Mouse (Mus musculus) embryonic facial prominence, embryonic 12.5 days (tissue): Measurements from ENCODE around the gene Gm2a. TPM values are rescaled to one million over a fixed set of nuclear protein-coding genes. Genes with fewer than 3 reads are reported as not detected.
"Not testable (repeated sequence)": the region's sequence is repeated elsewhere in the genome, so short reads cannot be mapped to it uniquely, and the experiment has no call there.

Experiments used
- ATAC-seq: fragments of 200-750 bp; cut with Nextera tagmentation; 2 replicates; pipeline ENCODE4 v1.8.0; 2017; ENCODE audit not compliant: insufficient number of reproducible peaks, insufficient read depth, low FRiP score, low TSS enrichment
- H3K27ac ChIP-seq: fragments of 300-500 bp; sonication (generic); 2 replicates; pipeline ENCODE4 v1.5.1; 2016; ENCODE audit warnings: mild to moderate bottlenecking
- H3K27me3 ChIP-seq: fragments of 300-500 bp; sonication (generic); 2 replicates; pipeline ENCODE4 v1.6.1; 2016; ENCODE audit warnings: mild to moderate bottlenecking, moderate library complexity
- H3K36me3 ChIP-seq: fragments of 300-500 bp; sonication (generic); 2 replicates; pipeline ENCODE4 v1.6.1; 2016; ENCODE audit warnings: mild to moderate bottlenecking
- H3K4me1 ChIP-seq: fragments of 300-500 bp; sonication (generic); 2 replicates; pipeline ENCODE4 v1.6.1; 2016
- H3K4me2 ChIP-seq: fragments of 300-500 bp; sonication (generic); replicated peaks from 2 replicates; pipeline ENCODE4 v1.6.1; 2016; ENCODE audit warnings: mild to moderate bottlenecking, moderate library complexity
- H3K4me3 ChIP-seq: fragments of 300-500 bp; sonication (generic); 2 replicates; pipeline ENCODE4 v1.5.1; 2016; ENCODE audit warnings: mild to moderate bottlenecking
- H3K9ac ChIP-seq: fragments of 300-500 bp; sonication (generic); 2 replicates; pipeline ENCODE4 v1.6.1; 2016; ENCODE audit warnings: mild to moderate bottlenecking, moderate library complexity
- H3K9me3 ChIP-seq: fragments of 300-500 bp; sonication (generic); 2 replicates; pipeline ENCODE4 v1.6.1; 2016; ENCODE audit warnings: mild to moderate bottlenecking, moderate library complexity
- WGBS: fragments of 180-500 bp; shearing (Covaris S2); methylation state at CpG from one replicate; pipeline ENCODE4 v1.1.7; 2016; 5-methylcytosine and 5-hydroxymethylcytosine counted together
- polyA plus RNA-seq: library from polyadenylated mRNA; unstranded; fragments of >200 nt; fragmentation: Nextera tagmentation; extraction: Ambion mirVana; gene quantifications from 2 replicates; pipeline ENCODE4 v1.2.1, GENCODE M21; 2016

The Gm2a gene
- polyA plus RNA-seq, 1 experiment from 2014 or later: 13.0 TPM

DNA sequence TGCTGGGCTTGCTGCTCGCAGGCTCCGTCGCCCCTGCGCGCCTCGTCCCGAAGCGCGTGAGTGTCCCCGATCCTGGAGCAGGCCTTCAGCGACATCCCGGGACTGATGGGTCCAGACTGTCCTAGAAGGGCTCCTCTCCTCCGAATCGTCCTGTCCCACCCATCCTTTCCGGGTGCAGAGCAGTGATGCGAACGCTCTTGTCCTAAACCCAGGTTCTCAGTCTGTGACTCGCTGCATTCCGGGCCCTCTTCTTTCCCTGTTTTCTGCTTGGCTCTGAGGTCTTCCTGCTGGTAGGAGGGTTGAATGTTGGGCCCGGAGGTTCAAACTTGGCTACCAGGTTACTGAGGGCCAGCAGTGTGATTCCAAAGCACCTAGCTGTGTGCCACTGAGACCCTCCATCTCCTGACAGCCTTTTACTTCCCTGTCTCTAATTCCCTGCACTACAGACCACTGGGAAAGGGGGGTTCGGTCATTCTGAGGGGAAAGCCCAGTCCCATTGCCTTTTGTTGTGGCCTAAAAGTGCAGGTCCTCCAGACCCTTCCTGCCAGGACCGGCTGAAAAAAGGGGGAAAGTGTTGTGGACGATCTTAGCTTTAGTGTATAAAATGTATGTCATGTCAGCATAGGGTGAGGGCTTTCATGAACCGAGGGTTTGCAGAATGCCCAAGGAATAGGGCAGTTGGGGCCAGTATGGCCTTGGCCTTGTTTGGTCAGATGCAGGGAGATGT, 437 bp downstream of the Gm2a start:
- H3K9ac ChIP-seq: peak overlapping the region; percentile 52
- H3K4me3 ChIP-seq: peak overlapping the region; percentile 50
- H3K36me3 ChIP-seq: no peaks in the 10 kb centered on the region
- WGBS: 15% methylated on average over 24 of the region's 24 CpGs
- 0 out of 2 replicates have a peak, but pooled peaks cover 3% of the 10 kb centered on the region for H3K4me1 ChIP-seq
- no peaks in the 10 kb centered on the region for H3K27me3 ChIP-seq
- peak overlapping the region; percentile 68 for H3K4me2 ChIP-seq
- peak; percentile 10 for ATAC-seq
- H3K9me3 ChIP-seq: no peaks in the 10 kb centered on the region
- H3K27ac ChIP-seq: peak overlapping the region; percentile 32; the same call in 1 of the 2 replicates

GRCm38 (mm10) chr11:55099019-55099771, 1.3 kb downstream of the Gm2a start:
- no peak overlapping the region for H3K4me2 ChIP-seq
- no peak overlapping the region for H3K27ac ChIP-seq
- 0 out of 2 replicates have a peak, but pooled peaks cover 3% of the 10 kb centered on the region for H3K4me1 ChIP-seq
- H3K27me3 ChIP-seq: no peaks in the 10 kb centered on the region
- no peak overlapping the region for H3K4me3 ChIP-seq
- ATAC-seq: no peak
- no peaks in the 10 kb centered on the region for H3K9me3 ChIP-seq
- no peaks in the 10 kb centered on the region for H3K36me3 ChIP-seq
- H3K9ac ChIP-seq: no peak overlapping the region
- 88% methylated on average over 8 of the region's 8 CpGs for WGBS

DNA sequence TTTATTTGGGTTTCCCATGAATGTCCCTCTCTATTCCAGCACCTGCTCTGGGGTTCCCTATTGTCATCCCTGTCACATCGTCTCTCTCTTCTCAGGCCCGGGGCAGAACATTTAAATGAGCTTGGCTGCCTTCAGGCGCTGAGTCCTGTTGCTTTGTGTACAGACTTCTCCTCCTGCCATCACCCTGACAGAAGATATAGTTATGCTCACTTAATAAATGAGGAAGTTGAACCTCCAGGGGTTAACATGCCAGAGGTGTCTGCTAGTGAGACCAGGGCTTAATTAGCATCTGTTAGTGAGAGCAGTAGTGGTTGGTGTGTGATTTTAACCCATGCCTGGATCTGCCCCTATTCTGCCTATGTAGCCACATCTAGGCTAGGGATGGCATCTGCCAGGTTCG, 2.0 kb downstream of the Gm2a start:
- H3K4me1 ChIP-seq: 0 out of 2 replicates have a peak, but pooled peaks cover 3% of the 10 kb centered on the region
- no peak overlapping the region for H3K9ac ChIP-seq
- no peak overlapping the region for H3K27ac ChIP-seq
- no peaks in the 10 kb centered on the region for H3K9me3 ChIP-seq
- ATAC-seq: no peak
- no peak overlapping the region for H3K4me3 ChIP-seq
- 49% methylated on average over 4 of the region's 4 CpGs for WGBS
- no peak overlapping the region for H3K4me2 ChIP-seq
- H3K27me3 ChIP-seq: no peaks in the 10 kb centered on the region
- no peaks in the 10 kb centered on the region for H3K36me3 ChIP-seq

- Histone ChIP-seq H3K4me2 (no peak overlapping the region), H3K4me1 (no peaks in the 10 kb centered on the region), H3K9me3 (no peaks in the 10 kb centered on the region), H3K9ac (no peak overlapping the region), H3K36me3 (no peaks in the 10 kb centered on the region), H3K27ac (no peak overlapping the region), H3K27me3 (no peaks in the 10 kb centered on the region), H3K4me3 (no peak overlapping the region)
- 75% methylated on average over 3 of the region's 3 CpGs for WGBS
- no peak for ATAC-seq
These were observed 4.1 kb downstream of the Gm2a start for GRCm38 (mm10) chr11:55102015-55102414.

- 81% methylated on average over 3 of the region's 3 CpGs for WGBS
- no peaks in the 10 kb centered on the region for H3K36me3 ChIP-seq
- no peak overlapping the region for H3K4me2 ChIP-seq
- no peak overlapping the region for H3K27ac ChIP-seq
- H3K4me1 ChIP-seq: no peaks in the 10 kb centered on the region
- no peak overlapping the region for H3K9ac ChIP-seq
- no peak for ATAC-seq
- H3K4me3 ChIP-seq: no peak overlapping the region
- H3K9me3 ChIP-seq: no peaks in the 10 kb centered on the region
- no peaks in the 10 kb centered on the region for H3K27me3 ChIP-seq
These were observed 5.3 kb downstream of the Gm2a start for GRCm38 (mm10) chr11:55103229-55103628.

DNA sequence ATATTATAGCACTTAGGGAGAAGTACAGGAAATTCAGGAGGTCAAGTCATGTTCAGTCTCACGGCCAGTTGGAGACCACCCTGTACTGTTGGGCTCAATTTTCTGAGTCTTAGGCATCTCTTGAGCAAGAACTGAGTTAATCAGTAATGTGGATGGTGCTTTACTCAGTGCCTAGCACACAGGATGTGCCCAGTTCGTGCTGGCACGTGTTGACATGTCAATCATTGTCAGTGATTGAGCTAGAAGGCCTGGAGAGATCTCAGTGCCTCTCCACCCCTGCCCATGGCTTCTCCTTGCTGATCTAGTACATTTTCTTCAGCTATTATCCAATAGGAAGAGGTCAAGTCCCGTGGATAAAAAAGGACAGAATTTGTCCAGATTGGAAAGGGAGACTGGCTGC, 7.5 kb downstream of the Gm2a start:
- 75% methylated on average over 4 of the region's 4 CpGs for WGBS
- no peak overlapping the region for H3K4me3 ChIP-seq
- no peak overlapping the region for H3K27ac ChIP-seq
- H3K9me3 ChIP-seq: no peaks in the 10 kb centered on the region
- H3K4me1 ChIP-seq: no peaks in the 10 kb centered on the region
- ATAC-seq: no peak
- H3K4me2 ChIP-seq: no peak overlapping the region
- no peak overlapping the region for H3K9ac ChIP-seq
- H3K27me3 ChIP-seq: no peaks in the 10 kb centered on the region
- no peaks in the 10 kb centered on the region for H3K36me3 ChIP-seq

DNA sequence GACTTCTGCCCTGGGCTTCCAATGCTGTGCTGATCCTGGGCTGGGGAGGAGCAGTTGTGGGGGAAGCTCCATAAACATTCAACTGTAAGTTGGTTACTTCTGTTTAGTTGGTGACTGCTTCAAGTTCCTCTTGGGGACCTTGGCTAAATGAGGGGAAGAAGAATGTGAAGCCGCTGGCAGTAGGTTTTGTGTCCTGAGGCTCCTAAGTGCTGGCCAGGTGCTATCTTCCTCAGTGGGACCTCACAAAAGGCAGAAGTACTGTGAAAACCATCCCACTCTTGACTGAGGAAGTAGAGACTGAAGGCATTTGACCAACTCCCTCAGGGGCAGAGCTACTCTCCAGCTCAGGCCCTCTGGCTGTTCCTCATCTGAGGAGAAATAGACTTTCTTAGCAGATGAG, 8.7 kb downstream of the Gm2a start:
- Histone ChIP-seq H3K27me3 (no peaks in the 10 kb centered on the region), H3K4me2 (no peak overlapping the region), H3K4me3 (no peak overlapping the region), H3K27ac (no peak overlapping the region), H3K9ac (no peak overlapping the region), H3K9me3 (no peaks in the 10 kb centered on the region), H3K4me1 (no peaks in the 10 kb centered on the region), H3K36me3 (no peaks in the 10 kb centered on the region)
- WGBS: 95% methylated on average over 1 of the region's 1 CpGs
- ATAC-seq: no peak

GRCm38 (mm10) chr11:55109521-55110300, 11.8 kb downstream of the Gm2a start:
- Histone ChIP-seq H3K27ac (no peak overlapping the region), H3K4me3 (no peak overlapping the region), H3K4me1 (no peaks in the 10 kb centered on the region), H3K4me2 (no peak overlapping the region), H3K9me3 (no peaks in the 10 kb centered on the region), H3K27me3 (no peaks in the 10 kb centered on the region), H3K9ac (no peak overlapping the region), H3K36me3 (no peaks in the 10 kb centered on the region)
- no peak for ATAC-seq
- 95% methylated on average over 7 of the region's 7 CpGs for WGBS

DNA sequence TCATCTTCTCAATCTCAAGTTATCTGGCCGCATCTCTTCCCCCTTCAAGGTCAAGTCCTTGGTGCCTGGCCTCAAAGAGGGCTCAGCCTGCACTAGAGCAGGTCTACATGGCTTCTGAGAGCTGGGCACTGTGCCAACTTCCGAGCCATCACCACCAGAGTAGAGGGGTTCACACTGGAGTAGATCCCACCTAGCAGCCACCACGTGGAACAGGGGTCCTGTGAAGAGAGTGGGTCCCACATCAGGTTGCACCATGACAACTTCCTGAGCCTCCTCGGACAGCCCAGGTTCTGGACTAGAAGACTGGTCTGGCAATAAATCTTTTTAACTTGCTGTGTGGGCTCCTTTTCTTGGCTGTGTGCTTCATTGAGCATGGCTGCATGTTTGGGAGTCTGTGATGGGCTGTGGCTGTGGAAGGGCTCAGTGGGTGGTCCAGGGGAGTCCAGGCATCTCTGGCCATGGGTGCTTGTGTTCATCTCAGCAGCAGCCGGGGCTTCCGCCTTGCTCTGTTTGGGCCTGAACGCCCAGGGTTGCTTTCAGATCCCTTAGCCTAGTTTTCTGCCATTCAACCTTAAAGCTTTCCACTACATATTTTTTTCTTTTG, 12.8 kb downstream of the Gm2a start:
- Histone ChIP-seq H3K27me3 (no peaks in the 10 kb centered on the region), H3K36me3 (no peaks in the 10 kb centered on the region), H3K4me2 (no peak overlapping the region), H3K27ac (no peak overlapping the region), H3K9ac (no peak overlapping the region), H3K4me1 (no peaks in the 10 kb centered on the region), H3K4me3 (no peak overlapping the region), H3K9me3 (no peaks in the 10 kb centered on the region)
- 78% methylated on average over 7 of the region's 7 CpGs for WGBS
- ATAC-seq: no peak

DNA sequence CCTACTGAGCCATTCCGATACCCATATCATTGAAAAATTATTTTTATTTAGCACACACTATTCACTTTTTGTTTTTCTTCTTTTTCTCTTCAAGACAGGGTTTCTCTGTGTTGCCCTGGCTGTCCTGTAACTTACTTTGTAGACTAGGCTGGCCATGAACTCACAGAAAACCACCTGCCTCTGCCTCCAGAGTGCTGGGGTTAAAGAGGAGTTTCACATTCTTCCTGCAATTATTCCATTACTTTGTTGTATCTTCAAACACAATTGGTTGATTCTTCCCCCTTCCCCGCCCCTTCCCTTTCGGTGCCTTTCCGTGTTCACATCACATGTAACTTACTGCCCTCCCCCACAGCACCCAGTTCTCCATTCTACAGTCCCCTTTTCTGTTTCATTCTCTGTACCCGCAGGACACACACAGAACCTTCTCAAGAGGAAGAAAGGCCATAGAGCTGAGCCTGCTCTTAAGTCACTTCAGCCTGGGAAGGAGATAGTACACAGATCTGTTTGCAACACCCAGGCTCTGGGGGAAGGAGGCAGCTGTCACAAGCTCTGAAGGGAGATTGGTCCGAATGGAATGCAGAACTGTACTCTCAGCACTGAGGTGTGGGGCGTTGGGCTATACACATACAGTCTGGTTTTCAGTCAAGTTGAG, 15.4 kb downstream of the Gm2a start:
- Histone ChIP-seq H3K27ac (no peak overlapping the region), H3K9me3 (no peaks in the 10 kb centered on the region), H3K4me3 (no peak overlapping the region), H3K36me3 (no peaks in the 10 kb centered on the region), H3K4me2 (no peak overlapping the region), H3K4me1 (no peaks in the 10 kb centered on the region), H3K9ac (no peak overlapping the region), H3K27me3 (no peaks in the 10 kb centered on the region)
- 64% methylated on average over 7 of the region's 7 CpGs for WGBS
- no peak for ATAC-seq

DNA sequence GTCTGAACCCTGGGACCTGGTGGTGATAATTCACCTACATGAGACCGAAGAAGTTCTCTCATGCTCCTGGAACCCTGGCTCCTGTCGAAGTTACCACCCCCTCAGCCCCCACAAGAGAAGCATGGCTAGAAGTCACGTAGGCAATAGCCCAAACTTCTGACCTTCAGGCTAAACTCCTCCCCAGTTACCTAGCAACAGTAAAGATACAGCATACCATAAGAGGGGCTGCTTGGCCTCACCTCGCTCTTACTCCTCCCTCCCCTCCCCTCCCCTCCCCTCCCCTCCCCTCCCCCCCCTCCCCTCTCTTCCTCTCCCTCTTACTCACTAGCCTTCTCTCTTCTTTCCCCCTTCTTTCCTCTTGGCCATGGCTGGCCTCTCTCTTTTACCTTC, 15.9 kb downstream of the Gm2a start:
- H3K36me3 ChIP-seq: not testable (repeated sequence)

More for the DNA sequence above, 15.9 kb downstream of the Gm2a start:
- not testable (repeated sequence) for H3K9me3 ChIP-seq, H3K27ac ChIP-seq, H3K9ac ChIP-seq, H3K27me3 ChIP-seq, ATAC-seq, H3K4me3 ChIP-seq, H3K4me2 ChIP-seq, H3K4me1 ChIP-seq
- 46% methylated on average over 3 of the region's 4 CpGs for WGBS
